Mouse (Mus musculus) olfactory bulb, adult 2 months (tissue): ENCODE measurements around the gene Flt3l.

Source experiments
- CTCF ChIP-seq: fragments of 200-500 bp; IDR thresholded peaks from 2 replicates; pipeline ENCODE4 v1.5.1; 2012; ENCODE audit warnings: low read depth, mild to moderate bottlenecking, low read length, moderate library complexity; ENCODE audit not compliant: insufficient read depth
- POLR2A ChIP-seq: fragments of 200-500 bp; IDR thresholded peaks from 2 replicates; pipeline ENCODE4 v1.6.1; 2012; ENCODE audit warnings: mild to moderate bottlenecking, low read depth, low read length, moderate library complexity; ENCODE audit not compliant: insufficient read depth

GRCm38 (mm10) chr7:45092828-45093515 lies 43.3 kb downstream of the Flt3l start:
- TF ChIP-seq CTCF (no peak), POLR2A (no peak)
